Mouse (Mus musculus) spleen, postnatal 14 days (tissue): Measurements from ENCODE around the gene Marf1.
"Not testable (repeated sequence)": the region's sequence is repeated elsewhere in the genome, so short reads cannot be mapped to it uniquely, and the experiment has no call there.

Experiments
- DNase-seq, 2 experiments: peaks; one replicate each; pipeline ENCODE4 v3.0.0; 2021 to 2022; ENCODE audit warnings: low spot score in 2 of 2

Marf1 gene

DNA sequence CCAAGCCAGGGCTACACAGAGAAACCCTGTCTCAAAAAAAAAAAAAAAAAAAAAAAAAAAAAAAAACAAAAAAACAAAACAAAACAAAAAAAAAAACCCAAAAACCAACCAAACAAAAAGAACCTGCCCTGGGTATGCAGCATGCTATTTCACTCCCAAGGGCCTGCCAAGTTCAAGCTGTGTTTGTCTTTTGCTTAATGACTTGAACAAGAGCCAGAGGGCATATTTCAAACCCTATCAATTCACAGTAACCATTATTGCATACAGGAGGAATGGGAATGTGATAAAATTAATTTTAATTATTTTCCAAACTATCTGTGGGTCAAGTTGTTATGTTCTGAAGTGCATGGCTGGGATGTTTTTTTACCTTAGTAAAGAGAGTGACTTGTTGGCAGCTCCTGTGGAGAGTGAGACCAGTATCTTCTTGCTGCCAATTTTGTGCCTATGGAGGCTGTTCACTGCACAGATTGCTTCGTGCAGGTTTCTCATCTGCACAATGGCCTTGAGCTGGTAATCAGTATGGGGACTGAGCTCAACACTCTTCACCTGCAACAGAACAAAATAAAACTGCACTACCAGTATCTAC, 25.1 kb downstream of the Marf1 start:
- DNase-seq = no peak

DNA sequence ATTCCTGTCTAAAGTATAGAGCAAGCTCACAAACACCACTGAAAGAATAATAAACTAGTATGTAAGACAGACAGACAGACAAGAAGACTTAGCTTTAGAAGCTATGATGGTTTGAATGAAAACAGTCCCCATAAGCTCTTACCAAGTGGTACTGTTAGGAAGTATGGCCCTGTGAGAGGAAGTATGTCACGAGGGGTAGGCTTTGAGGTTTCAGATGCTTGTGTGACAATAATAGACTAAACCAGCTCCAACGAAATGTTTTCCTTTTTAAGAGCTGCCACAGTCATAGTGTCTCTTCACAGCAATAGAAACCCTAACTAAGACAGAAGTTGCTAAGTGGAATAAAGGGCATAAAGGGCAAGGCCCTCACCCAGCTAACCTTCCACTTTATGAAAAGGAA, 28.1 kb downstream of the Marf1 start:
- DNase-seq = no peak

DNA sequence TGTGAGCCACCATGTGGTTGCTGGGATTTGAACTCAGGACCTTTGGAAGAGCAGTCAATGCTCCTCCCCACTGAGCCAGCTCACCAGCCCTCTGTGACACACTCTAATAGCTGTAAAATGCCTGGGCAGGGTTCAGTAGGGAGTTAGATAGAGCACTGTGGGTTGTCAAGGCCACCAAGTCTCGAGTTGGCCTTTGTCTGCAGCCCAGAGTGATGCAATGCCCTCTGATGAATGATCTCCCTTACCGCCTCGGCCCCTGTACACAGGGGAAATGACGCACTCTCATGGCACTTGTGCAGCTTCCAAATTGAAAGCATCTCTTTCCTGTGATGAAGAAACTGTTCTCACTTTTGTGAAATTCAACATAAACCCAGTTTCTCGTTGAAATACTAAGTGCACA, 31.3 kb downstream of the Marf1 start:
- DNase-seq = no peak

DNA sequence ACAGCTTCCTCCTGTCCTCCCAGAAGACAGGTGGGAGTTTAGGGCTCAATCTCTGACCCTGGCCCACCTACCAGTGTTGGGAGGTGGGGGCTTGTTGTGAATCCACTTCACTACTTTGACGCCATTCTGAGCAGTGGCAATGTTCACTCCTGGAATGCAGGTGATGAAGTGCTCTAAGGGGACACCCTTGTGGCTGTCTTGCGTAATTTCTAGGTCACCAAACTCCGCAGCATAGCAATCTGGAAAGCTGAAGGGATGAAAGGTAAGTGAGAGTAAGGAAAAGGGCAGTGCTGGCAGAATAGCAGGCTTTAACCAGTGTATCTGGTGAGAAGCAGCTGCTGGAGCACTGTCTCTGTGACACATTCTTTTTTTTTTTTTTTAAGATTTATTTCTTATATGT, 31.8 kb downstream of the Marf1 start:
- DNase-seq = no peak

DNA sequence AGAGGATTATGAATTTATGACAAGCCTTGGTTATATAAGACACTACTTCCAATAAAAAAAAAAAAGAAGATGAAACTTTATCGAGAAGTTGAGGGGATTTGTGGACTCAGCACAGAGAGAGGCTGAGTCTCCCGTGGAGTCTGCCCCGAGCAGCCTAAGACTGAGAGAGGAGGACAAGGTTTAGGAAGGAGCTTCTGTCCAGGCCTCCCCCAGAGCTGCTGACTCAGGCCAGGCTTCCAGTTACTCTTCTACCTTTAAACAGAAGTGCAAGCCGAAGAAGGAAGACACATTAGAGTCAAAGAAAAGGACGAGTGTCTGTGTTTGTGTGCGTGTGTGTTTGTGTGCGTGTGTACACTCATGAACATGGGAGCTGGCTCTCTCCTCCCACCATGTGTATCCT, 32.4 kb downstream of the Marf1 start:
- DNase-seq = no peak

DNA sequence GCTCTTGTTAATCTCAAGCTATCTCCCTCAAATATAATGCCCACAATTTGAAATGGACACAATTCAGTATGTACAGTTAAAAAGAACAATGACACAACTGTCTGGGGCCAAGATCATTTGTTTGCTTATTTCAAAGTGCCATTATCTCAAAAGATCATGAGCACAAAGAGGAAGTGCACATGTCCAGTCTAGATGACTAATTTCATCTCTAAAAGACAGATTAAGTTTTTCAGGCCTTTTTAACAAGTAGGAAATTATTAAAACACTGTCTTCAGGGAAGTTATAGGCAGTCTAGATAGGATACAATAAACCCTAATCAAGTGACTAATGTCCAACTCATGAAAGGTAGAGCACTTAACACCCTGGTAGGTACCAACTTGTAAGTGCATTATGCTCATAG, 34.2 kb downstream of the Marf1 start:
- DNase-seq = no peak

DNA sequence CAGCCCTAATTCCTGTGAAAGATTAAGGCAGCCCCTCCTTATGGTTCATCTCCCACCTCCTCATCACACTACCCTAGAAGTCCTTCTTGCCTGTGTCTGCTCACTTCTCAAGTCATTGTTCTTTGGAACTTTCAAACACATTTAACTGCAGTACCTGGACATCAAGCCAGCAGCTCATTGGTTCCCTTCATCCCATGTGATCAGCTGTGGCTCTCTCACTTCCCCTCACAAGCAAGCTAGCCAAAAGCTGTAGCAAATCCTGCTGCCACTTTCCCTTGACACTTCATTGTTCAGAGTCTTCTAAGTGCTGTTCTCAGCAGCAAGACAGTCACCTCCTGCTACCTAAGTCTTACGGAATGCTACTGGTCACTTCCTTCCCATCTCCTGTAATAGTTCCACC, 37.9 kb downstream of the Marf1 start:
- DNase-seq = no peak

DNA sequence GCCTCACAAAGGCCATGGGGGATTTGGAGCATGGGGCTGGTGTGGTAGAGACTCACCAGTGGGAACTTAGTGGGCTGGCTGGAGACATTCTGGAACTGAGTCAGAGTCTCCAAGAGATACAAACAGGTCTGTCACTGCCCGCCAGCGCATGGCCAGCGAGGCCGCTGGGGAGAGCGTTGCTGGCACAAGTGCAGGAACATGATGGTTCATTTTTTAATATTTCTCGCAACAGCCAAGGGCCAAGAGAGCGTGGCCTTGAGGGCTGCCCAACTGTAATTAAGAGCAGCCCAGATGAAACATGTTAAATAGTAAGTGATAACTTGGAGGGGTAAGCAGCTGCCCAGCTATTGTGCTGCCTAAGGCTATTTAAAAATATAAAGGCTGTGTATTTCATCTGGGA, 38.4 kb downstream of the Marf1 start:
- DNase-seq = no peak

DNA sequence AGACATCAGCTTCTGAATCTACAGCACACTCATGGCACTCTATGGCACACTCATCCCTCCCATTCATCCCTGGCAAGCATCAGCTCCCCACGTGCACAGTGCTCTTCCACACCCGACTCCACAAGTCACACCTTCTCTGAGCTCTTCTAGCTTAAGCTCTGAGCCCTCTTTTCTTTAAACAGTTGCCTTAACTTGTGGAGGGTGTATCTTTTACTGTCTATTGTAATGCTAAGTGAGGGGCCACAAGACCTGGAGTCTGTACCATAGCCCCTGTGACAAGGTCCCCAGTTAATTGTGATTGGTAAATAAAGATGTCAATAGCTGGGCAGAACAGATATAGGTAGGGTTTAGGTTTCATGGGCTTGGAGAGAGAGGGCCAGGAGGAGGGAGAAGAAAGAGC, 39.2 kb downstream of the Marf1 start:
- no peak for DNase-seq

DNA sequence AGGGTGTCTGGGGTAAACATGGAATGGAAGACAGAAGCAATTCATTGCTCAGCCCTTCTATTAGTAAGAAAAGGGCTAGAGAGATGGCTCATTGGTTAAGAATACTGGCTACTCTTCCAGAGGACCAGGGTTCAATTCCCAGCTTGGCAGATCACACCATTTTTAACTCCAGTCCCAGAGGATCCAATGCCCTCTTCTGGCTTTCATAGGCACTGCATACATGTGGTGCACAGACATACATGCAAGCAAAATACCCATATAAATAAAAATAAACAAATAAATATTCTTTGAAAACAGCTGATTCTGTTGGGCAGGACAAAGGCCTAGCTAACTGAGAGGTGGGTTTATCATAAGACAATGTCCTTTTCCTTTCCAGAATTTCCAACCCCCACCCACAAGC, 40.6 kb downstream of the Marf1 start:
- DNase-seq = no peak

DNA sequence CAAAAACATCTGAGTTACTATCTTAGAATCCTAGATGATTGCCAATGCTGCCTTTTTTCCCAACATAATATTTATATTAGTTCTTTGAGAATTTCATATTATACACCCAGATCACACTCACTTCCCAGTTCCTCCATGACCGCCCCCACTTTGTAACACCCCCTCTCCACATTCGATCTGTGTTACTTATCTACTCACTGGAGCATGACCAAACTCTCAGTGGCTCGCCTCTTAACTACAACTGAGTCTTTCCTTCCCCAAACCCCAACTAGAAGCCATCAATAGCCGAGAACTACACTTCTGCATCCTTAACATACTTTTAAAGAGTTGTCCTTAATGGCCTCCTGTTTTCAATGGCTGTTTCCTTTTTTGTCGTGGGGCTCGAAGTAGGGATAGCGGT, 41.6 kb downstream of the Marf1 start:
- no peak for DNase-seq

DNA sequence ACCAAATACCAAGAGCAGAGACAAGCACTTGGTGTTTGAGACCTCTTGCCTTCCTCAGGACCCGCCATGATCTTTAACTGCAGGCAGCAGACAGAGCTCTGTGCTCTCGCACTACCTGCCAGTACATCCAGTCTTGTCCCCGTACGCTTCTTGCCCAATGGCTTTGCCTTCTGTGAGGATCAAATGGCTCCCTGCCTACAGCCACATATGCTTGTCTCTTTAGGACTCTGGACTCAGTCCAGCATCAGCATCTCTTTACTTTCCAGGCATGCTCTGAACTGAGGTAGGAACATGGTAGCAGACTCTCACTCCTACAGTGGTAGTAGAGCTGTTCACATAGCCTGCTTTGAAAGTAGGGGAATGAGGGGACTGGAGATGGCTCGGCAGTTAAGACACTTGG, 42.2 kb downstream of the Marf1 start:
- no peak for DNase-seq

DNA sequence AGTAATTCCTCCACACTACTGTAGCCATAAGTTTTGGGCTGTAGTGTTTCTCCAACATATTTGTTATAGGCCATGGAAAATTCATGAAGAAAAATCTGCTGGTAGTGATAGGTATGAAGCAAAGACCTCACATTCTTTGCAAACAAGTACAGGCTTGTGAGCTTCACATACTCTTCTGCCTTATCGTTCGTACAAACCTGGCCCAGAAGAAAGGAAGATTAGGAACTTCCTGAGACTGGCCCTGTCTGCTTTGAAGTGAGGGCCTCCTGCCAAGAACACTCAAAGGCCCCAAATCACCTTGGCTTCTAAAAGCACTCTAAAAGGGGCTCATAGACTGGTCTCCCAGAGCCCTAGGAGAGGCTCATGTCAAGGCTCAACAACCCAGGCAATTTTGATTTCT, 45.9 kb downstream of the Marf1 start:
- DNase-seq = no peak

DNA sequence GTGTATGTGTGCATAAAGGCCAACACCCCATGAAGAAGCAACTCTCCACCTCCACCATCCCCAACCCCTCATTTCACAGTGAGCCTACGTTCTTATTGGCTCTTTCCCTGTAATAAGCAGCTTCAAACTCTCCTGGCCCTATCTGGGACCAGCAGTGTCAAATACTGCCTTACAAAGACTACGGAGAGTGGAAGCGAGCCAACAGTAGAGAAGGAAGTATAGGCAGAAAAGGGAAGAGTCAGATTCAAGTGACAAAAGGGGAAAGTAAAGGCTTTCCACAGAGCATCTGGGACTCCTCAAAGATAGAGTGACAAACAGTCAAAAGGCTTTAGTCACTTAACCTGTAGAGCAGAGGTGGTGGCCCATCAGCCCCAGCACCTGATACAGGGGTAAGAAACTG, 50.4 kb downstream of the Marf1 start:
- no peak for DNase-seq

DNA sequence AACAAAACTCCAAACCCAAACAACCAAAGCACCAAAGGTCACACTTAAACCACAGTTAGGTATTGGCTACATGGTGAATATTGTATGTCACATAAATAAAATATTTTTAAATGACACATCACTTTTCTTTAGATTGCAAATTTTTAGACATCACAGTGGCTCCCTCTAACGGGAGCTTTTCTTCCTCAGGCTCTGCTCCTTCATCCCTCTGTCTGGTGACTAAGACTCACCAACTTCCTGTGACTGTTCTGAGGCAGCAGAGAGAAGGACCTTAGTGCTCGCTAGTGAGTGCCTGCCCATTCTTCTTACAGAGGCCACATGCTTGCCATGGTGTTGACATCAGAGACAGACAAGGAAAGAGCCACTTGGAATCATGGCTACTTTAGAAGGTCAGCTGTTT, 51.0 kb downstream of the Marf1 start:
- DNase-seq = no peak

DNA sequence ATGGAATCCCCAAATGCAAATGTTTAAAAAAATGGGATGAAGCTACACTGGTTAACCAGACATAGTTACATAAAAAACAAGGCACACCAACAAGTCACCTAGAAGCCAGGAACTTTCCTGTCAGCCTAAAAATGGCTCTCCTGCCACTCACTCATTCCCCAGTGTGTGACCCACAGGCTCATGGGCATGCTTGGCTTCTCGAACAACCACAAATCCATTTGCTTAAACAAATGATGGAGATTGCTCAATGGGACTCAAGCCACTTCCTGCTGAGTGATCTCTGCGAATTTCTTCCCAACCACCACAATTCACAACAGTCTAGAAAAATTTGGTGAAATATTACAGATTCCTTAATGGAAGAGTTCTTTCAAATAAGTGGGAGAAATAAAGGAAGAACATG, 52.2 kb downstream of the Marf1 start:
- DNase-seq = no peak

DNA sequence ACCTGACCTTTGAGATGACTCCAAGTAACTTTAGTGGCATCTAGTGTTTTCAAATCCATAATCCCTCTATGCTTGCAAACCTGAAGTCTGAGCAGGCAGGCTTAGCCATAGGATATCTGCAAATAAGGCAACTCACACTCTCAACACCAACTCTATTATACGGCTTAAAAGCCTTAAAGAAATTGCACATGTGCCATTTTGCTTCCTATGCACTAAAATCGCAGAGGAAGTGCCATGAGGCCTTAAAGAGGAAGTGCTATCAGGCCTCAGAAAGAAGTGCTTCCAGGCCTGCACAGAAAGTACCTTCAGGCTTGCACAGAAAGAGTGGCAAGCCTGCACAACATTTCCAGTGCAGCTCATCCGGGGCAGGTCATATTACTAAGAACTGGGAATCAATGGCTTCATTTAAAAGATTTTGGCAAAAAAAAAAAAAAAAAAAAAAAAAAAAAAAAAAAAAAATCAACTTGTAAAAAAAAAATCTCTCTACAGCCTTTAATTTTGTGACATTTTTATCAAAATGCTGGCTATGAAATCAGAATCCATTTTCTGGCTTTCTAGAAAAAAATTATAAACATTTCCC, 53.4 kb downstream of the Marf1 start:
- DNase-seq = no peak

DNA sequence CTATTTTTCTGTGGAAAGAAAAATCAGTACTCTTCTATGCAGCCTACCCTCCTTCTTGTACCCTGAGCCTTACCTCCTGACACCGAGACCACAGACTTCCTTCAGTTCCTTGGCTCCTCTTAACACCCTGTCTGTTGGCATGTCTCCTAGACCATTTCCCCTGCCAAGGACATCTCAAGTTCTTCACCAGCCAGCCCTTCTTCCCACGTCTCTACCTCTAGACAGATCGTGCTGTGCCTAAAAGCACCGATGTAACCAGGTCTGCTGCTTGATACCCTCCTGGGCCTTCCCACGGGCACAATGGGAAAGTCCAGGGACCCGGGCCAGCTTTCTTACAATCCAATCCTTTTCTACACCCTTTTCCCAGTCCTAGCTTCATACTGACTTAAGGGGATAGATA, 57.3 kb downstream of the Marf1 start:
- no peak for DNase-seq

DNA sequence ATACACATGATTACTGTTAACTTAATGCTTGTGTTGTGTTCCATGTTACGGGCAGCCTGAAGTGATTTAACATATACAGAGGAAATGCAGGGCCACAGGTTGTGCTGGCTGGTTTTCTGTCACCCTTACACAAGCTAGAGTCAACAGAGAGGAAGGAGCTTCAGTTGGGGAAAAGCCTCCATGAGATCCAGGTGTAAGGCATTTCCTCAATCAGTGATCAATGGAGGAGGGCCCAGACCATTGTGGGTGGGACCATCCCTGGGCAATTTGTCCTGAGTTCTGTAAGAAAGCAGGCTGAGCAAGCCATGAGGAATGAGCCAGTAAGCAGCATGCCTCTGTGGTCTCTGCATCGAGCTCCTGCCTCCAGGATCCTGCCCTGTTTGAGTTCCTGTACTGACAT, 71.4 kb downstream of the Marf1 start:
- DNase-seq = no peak

DNA sequence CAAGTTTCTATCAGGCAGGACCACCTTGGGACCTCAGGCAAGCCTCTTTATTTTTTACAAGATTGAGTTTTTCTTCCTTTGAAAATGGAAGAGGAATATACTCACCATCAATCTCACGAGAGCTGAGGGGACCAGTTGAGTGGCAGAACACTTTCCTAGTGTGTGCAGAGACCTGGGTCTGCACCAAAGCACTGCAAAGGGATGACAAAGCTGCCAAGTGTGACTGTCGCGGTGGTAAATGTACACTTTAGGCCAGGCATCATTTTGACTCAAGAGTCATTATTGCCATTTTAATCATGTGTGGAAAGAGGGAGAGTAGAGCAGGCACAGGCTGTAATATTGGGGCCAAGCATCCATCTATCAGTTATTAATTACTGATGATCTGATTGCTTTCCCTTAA, 73.9 kb downstream of the Marf1 start:
- no peak for DNase-seq

DNA sequence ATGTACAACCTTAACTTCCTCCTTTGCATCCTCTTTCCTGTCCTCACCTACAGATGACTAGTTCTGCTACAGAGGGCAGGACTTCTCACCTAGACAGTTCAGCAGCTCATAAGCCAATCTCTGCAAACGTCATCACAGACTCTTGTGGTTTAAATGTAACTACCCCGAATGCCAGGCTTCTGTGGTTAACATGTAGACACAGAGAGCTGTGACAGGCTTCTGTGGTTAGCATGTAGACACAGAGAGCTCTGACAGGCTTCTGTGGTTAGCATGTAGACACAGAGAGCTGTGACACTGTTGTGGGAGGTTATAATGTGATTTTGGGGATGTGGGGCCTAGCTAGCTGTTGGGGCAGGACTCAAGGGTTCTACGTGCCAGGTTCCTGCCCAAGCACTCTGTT, 74.9 kb downstream of the Marf1 start:
- no peak for DNase-seq

DNA sequence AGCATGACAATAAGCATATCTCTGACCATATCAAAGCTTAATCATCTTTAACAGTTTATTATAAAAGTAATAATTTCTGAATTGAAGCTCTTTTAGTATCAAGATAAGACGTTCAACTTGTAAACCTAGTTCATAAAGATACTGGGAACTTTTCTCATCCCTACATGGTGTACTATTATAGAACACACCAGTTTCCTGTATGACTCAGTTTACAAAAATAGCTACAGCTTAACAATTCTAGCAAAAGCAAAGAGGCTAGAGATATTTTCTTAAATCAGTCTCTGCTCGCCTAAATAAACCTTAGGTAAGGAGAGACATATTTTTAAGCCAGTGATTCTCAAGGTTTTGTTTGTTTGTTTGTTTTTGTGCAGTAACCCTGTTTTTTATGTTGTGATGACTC, 80.2 kb downstream of the Marf1 start:
- no peak for DNase-seq

DNA sequence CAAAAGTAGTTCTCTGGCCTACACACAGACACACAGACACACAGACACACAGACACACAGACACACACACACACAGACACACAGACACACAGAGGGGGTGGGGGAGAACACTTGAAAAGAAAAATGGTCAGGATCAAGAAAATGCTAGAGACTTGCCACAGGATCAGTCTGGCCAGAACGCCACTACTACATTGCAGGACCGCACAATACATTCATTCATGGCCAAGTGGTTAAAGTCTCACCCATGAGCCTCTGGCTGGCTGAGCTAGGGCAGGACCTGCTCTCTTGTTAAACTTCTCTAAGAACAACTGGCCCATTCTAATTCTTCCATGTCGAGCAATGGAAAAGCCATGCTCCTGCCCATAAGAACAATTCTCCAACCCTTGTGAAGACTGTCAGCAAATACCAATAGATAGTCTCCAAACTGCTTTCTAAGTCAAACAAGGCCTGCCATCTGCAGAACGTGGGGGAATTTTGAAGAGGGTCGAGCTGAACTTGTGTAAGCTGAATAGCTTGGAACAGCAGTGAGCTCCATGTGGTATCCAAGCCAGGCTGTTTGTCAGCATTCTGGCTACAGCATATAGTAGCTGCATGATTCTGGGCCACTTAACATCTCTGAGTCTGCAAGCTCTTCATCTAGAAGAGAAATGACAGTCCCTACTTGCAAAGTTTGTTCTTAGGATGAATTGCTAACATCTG, 92.5 kb downstream of the Marf1 start:
- DNase-seq = no peak

DNA sequence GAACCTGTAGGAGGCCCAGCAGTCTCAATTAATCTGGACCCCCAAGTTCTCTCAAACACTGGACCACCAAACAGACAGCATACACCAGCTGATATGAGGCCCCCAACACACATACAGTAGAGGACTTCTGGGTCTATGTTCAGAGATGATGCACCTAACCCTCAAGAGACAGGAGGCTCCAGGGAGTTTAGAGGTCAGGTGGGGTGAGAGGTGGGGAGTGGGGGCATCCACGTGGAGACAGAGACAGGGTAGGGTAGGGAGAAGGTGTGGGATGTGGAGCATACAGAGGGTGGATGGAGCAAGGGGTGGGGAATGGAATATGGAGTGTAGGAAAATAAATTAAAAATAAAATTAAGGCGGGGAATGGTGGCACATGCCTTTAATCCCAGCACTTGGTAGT, 94.5 kb downstream of the Marf1 start:
- DNase-seq = not testable (repeated sequence)
